Mouse (Mus musculus) spleen, adult 2 months (tissue): ENCODE measurements around the gene Kcnk16. TPM values are rescaled to one million over a fixed set of nuclear protein-coding genes. Genes with fewer than 3 reads are reported as not detected.

Experiments
- DNase-seq, 2 experiments: peaks; one replicate each; pipeline versions ENCODE4 v3.0.0 to v3.0.0-alpha.2; 2012 to 2021; ENCODE audit warnings: low spot score in 2 of 2, low read depth in 1 of 2
- H3K27ac ChIP-seq: fragments of 200-500 bp; 2 replicates; pipeline ENCODE4 v1.5.1; 2012; ENCODE audit warnings: low read length, inconsistent platforms; ENCODE audit not compliant: insufficient read depth
- H3K27me3 ChIP-seq: fragments of 200-500 bp; 2 replicates; pipeline ENCODE4 v1.6.1; 2012; ENCODE audit warnings: mild to moderate bottlenecking, moderate library complexity, low read length, inconsistent platforms; ENCODE audit not compliant: control insufficient read depth, insufficient read depth
- H3K36me3 ChIP-seq: fragments of 200-500 bp; 2 replicates; pipeline ENCODE4 v1.6.1; 2012; ENCODE audit warnings: mild to moderate bottlenecking, low read length, inconsistent platforms; ENCODE audit not compliant: control insufficient read depth, insufficient read depth
- H3K4me1 ChIP-seq: fragments of 200-500 bp; 2 replicates; pipeline ENCODE4 v1.6.1; 2011; ENCODE audit warnings: inconsistent platforms; ENCODE audit not compliant: control insufficient read depth, insufficient read depth, insufficient read length
- H3K4me3 ChIP-seq: fragments of 200-500 bp; 2 replicates; pipeline ENCODE4 v1.5.1; 2011; ENCODE audit warnings: mild to moderate bottlenecking, inconsistent platforms; ENCODE audit not compliant: insufficient read depth, insufficient read length; ENCODE audit errors: extremely low read depth
- CTCF ChIP-seq: fragments of 200-500 bp; IDR thresholded peaks from 2 replicates; pipeline ENCODE4 v1.5.1; 2011; ENCODE audit warnings: mild to moderate bottlenecking, inconsistent platforms; ENCODE audit not compliant: insufficient read depth, insufficient read length, insufficient replicate concordance; ENCODE audit errors: extremely low read depth
- POLR2A ChIP-seq: fragments of 200-500 bp; IDR thresholded peaks from 2 replicates; pipeline ENCODE4 v1.6.1; 2011; ENCODE audit warnings: low read depth, low read length, inconsistent platforms
- WGBS: fragments of 180-500 bp; shearing (Covaris S2); methylation state at CpG from one replicate; pipeline ENCODE4 v1.1.7; 2018; 5-methylcytosine and 5-hydroxymethylcytosine counted together
- polyA plus RNA-seq: library from polyadenylated mRNA; depleted of rRNA; stranded (reverse); fragments of >200 nt; gene quantifications from 2 replicates; pipeline ENCODE4 v1.2.3, GENCODE M21; 2012

Gene Kcnk16
- polyA plus RNA-seq, 1 experiment = not detected

DNA sequence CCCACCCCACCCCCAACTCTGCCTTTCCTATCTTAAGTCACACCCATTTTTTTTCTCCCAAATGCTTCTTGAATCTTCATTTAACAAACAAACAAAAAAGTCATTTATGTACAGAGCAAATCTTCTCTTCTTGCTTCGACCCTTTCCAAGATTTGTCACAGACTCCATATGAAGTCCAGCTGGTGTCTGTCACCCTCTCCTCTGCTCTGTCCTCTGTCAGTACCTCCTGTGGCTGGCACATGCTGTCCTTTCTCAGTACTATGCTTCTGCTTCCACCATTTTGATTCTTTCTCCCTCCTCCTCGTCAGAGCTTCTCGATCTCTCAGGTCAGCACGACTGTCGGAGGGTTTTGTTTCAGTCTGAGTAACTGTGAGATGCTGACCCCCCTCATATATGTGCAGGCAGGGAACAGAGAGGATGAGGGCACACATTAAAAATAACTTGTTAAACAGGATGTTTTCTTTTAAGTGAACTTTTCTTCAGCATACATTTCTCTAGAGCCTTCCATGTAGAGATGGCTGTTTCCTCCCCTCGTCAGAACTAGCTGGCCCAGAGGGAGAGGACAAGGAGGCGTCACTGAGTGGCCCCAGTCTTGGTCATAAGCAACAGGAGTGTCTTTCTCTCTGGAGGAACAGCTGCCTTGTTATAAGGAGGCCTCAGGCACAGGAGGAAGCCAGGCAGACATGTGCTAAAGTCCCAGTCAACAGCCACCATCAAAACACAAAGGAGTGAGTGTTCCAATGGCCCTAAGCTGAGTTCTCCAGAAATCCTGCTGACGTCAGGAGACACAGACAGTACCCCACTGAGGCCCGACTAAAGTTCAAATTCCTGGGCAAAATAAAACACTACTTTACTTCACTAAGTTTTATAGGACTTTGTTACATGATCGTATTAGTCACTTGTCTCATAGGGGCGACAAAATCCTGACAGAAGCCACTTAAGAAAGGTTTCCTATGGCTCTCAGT, 35.7 kb downstream of the Kcnk16 start:
- DNase-seq = no peak
- Histone ChIP-seq H3K4me3 (no peak overlapping the region), H3K27ac (no peak overlapping the region), H3K4me1 (no peaks in the 10 kb centered on the region), H3K36me3 (no peaks in the 10 kb centered on the region), H3K27me3 (no peaks in the 10 kb centered on the region)
- WGBS = 83% methylated on average over 11 of the region's 11 CpGs
- TF ChIP-seq POLR2A = no peak
- no peak for TF ChIP-seq CTCF

GRCm38 (mm10) chr14:20230063-20230491, 38.9 kb downstream of the Kcnk16 start:
- no peaks in the 10 kb centered on the region for H3K27me3 ChIP-seq
- H3K4me1 ChIP-seq = no peaks in the 10 kb centered on the region
- TF ChIP-seq CTCF (no peak), POLR2A (no peak)
- H3K27ac ChIP-seq = no peak overlapping the region
- 77% methylated on average over 7 of the region's 7 CpGs for WGBS
- no peak for DNase-seq
- no peak overlapping the region for H3K4me3 ChIP-seq
- no peaks in the 10 kb centered on the region for H3K36me3 ChIP-seq

- Histone ChIP-seq H3K4me3 (no peak overlapping the region), H3K4me1 (no peaks in the 10 kb centered on the region), H3K27ac (no peak overlapping the region), H3K27me3 (no peaks in the 10 kb centered on the region), H3K36me3 (no peaks in the 10 kb centered on the region)
- 91% methylated on average over 6 of the region's 6 CpGs for WGBS
- DNase-seq = no peak
- TF ChIP-seq POLR2A (no peak), CTCF (no peak)
Observed at GRCm38 (mm10) chr14:20229437-20229836, 39.6 kb downstream of the Kcnk16 start.

DNA sequence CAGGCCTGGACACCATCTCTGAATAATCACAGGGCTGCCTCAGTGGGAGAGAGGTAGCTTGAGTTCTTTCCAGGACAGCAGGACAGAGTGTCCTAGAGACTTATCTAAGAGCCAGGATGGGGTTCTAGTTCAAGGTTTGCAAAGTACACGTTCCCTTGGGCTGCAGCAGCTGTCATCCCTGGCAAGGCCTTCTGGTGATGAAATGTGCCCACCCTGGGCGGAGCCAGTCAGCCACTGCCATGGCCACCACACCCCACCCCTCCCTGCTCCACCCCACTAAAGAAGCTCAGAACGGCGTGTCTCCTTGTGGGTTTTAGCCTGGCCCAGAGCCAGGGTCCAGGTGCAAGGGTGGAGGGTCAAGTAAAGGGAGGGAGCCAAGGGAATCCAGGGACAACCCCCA, 40.7 kb downstream of the Kcnk16 start:
- Histone ChIP-seq H3K27ac (no peak overlapping the region), H3K27me3 (no peaks in the 10 kb centered on the region), H3K4me3 (no peak overlapping the region), H3K36me3 (no peaks in the 10 kb centered on the region), H3K4me1 (no peaks in the 10 kb centered on the region)
- TF ChIP-seq POLR2A (no peak), CTCF (no peak)
- DNase-seq = no peak
- WGBS = 39% methylated on average over 4 of the region's 4 CpGs

GRCm38 (mm10) chr14:20226982-20227381, 42.0 kb downstream of the Kcnk16 start:
- DNase-seq = no peak
- WGBS = 82% methylated on average over 2 of the region's 2 CpGs
- H3K27ac ChIP-seq = no peak overlapping the region
- H3K4me1 ChIP-seq = no peaks in the 10 kb centered on the region
- TF ChIP-seq POLR2A = no peak
- TF ChIP-seq CTCF = no peak
- H3K36me3 ChIP-seq = no peaks in the 10 kb centered on the region
- no peaks in the 10 kb centered on the region for H3K27me3 ChIP-seq
- H3K4me3 ChIP-seq = no peak overlapping the region

DNA sequence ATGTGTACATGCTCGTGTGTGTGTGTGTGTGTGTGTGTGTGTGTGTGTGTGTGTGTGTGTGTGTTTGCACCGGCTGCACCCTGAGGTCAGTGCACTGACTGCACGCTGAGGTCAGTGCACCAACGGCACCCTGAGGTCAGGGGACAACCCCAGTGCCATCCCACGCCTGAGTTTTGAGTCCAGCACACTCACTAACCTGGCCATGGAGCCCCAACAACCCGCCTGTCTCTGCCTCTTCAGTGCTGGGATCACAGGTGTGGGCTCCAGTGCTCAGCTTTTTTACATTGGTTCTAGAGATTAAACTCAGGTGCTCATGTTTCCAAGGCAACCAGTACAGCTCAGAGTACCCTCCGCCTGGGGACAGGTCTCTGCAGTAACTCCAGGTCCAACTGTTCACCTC, 42.5 kb downstream of the Kcnk16 start:
- Histone ChIP-seq H3K27ac (no peak overlapping the region), H3K36me3 (no peaks in the 10 kb centered on the region), H3K4me3 (no peak overlapping the region), H3K27me3 (no peaks in the 10 kb centered on the region), H3K4me1 (no peaks in the 10 kb centered on the region)
- 89% methylated on average over 7 of the region's 7 CpGs for WGBS
- TF ChIP-seq CTCF (no peak), POLR2A (no peak)
- no peak for DNase-seq

DNA sequence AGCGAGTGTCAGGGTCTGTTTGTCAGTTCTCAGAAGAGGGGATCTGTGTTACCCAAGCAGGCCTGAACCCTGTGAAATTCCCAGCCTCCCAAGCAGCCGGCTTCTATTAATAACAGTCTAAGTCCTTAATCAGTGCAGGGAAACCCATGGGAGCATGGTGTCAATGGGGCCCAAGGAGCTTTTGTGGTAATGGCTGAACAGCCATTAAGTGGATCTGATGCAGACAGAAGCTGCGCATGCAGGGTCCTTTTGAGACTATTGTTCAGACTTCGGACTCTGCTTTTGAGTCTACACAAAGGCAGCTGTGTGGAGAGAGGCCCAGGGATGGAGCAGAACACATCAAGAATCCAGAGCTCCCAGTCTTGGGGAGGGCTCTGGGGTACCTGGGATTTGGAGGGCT, 43.5 kb downstream of the Kcnk16 start:
- H3K36me3 ChIP-seq = no peaks in the 10 kb centered on the region
- no peaks in the 10 kb centered on the region for H3K27me3 ChIP-seq
- 91% methylated on average over 4 of the region's 4 CpGs for WGBS
- H3K27ac ChIP-seq = no peak overlapping the region
- no peak for DNase-seq
- no peak for TF ChIP-seq CTCF
- no peak for TF ChIP-seq POLR2A
- H3K4me1 ChIP-seq = no peaks in the 10 kb centered on the region
- no peak overlapping the region for H3K4me3 ChIP-seq
